Mouse (Mus musculus) Patski (cell line): ENCODE results near the gene Gpa33. TPM values are rescaled to one million over a fixed set of nuclear protein-coding genes. Genes with fewer than 3 reads are reported as not detected.

ENCODE experiments used
- ATAC-seq: fragments of 100-300 bp; one replicate; pipeline ENCODE4 v1.8.0; 2021
- CTCF ChIA-PET: fragments of 350-600 bp; sonication (Branson Sonifier 250); formaldehyde crosslinking; loops from one replicate; lab custom pipeline; 2022; ENCODE audit warnings: inconsistent platforms; lab: Charles Lee
- POLR2A ChIA-PET: fragments of 350-600 bp; sonication (Branson Sonifier 250); formaldehyde crosslinking; loops from one replicate; lab custom pipeline; 2022; ENCODE audit warnings: antibody characterized with exemption, inconsistent platforms; lab: Charles Lee
- DNase-seq: peaks from one replicate; pipeline ENCODE4 v3.0.0-alpha.2; 2011; ENCODE audit warnings: low read depth, low spot score
- H3K27me3 ChIP-seq: fragments of 371-371 bp; one replicate; pipeline ENCODE4 v1.5.1; 2021
- CTCF ChIP-seq: fragments of 100-300 bp; IDR thresholded peaks from one replicate; pipeline ENCODE4 v1.5.1; 2021
- in situ Hi-C: fragments of 300-500 bp; cut with MboI; formaldehyde crosslinking; loops from 3 replicates; pipeline ENCODE4 v1.11.1; 2018; ENCODE audit warnings: low pct_unique_long_range_greater_than_20kb, mixed read lengths
- polyA plus RNA-seq: library from polyadenylated mRNA; unstranded; gene quantifications from one replicate; pipeline ENCODE4 v1.2.3, GENCODE M21; 2021

Gpa33 gene
- not detected for polyA plus RNA-seq

GRCm38 (mm10) chr1:166130224-166130860, at the start of gene Gpa33:
Gene Gpa33, plus strand, starts transcription at chr1:166130238.
- ChIA-PET POLR2A (no interaction called here), CTCF (interaction anchor here (1.1 kb wide), 1 partner anchor 27 kb away, joined by 3 read pairs; no protein-coding TSS in a partner anchor)
- no peak for TF ChIP-seq CTCF
- in situ Hi-C loops = no loop called here
- ATAC-seq (no peak), DNase-seq (no peak)
- no peaks in the 10 kb centered on the region for H3K27me3 ChIP-seq

- TF ChIP-seq CTCF = no peak
- in situ Hi-C loops = no loop called here
- ATAC-seq (no peak), DNase-seq (no peak)
- CTCF ChIA-PET = no interaction called here
- H3K27me3 ChIP-seq = peaks cover 6% of the 10 kb centered on the region
- POLR2A ChIA-PET = no interaction called here
Observed at GRCm38 (mm10) chr1:166088446-166089170, 41.4 kb upstream of the Gpa33 start.

- in situ Hi-C loops = no loop called here
- no peak for TF ChIP-seq CTCF
- CTCF ChIA-PET = interaction anchor here (1.0 kb wide), 1 partner anchor 9 kb away, joined by 3 read pairs; no protein-coding TSS in a partner anchor
- DNase-seq (no peak), ATAC-seq (no peak)
- H3K27me3 ChIP-seq = peaks cover 6% of the 10 kb centered on the region
- POLR2A ChIA-PET = no interaction called here
Observed at GRCm38 (mm10) chr1:166089337-166089736, 40.7 kb upstream of the Gpa33 start.

- no peak for TF ChIP-seq CTCF
Observed at GRCm38 (mm10) chr1:166089739-166090138, 40.3 kb upstream of the Gpa33 start.

DNA sequence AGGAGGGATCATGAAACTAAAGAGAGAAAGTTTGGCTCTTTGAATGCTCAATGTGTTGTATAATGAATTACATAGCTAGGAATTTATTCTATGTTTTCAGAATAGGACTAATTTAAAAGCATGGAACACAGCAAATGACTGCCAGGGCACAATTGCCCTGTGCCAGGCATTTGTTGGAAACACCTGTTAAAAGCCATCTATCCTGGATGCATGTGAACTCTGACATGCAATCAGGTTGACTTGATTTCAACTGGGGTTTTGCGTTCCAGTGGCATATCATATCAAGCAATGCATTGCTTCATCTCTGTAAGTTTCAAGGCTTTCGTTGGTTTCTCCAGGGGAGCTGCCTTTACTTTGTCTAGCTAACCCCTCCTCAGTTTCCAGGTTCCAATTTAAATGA, 39.7 kb upstream of the Gpa33 start:
- no peak for ATAC-seq
- ChIA-PET CTCF (interaction anchor here (1.0 to 1.2 kb wide), 2 partner anchors 8 to 10 kb away, joined by 3 to 4 read pairs; no protein-coding TSS in a partner anchor), POLR2A (no interaction called here)
- no peak for TF ChIP-seq CTCF
- DNase-seq = no peak
- in situ Hi-C loops = no loop called here
- peaks cover 6% of the 10 kb centered on the region for H3K27me3 ChIP-seq

More at GRCm38 (mm10) chr1:166089739-166090138, 40.3 kb upstream of the Gpa33 start:
- in situ Hi-C loops = no loop called here
- ATAC-seq = no peak
- H3K27me3 ChIP-seq = peaks cover 6% of the 10 kb centered on the region
- ChIA-PET POLR2A (no interaction called here), CTCF (interaction anchor here (1.0 kb wide), 1 partner anchor 9 kb away, joined by 3 read pairs; no protein-coding TSS in a partner anchor)
- no peak for DNase-seq

GRCm38 (mm10) chr1:166094462-166094861, 35.6 kb upstream of the Gpa33 start:
- in situ Hi-C loops = no loop called here
- H3K27me3 ChIP-seq = peaks cover 6% of the 10 kb centered on the region
- ATAC-seq (no peak), DNase-seq (no peak)
- CTCF ChIA-PET = no interaction called here
- TF ChIP-seq CTCF = no peak
- POLR2A ChIA-PET = no interaction called here

DNA sequence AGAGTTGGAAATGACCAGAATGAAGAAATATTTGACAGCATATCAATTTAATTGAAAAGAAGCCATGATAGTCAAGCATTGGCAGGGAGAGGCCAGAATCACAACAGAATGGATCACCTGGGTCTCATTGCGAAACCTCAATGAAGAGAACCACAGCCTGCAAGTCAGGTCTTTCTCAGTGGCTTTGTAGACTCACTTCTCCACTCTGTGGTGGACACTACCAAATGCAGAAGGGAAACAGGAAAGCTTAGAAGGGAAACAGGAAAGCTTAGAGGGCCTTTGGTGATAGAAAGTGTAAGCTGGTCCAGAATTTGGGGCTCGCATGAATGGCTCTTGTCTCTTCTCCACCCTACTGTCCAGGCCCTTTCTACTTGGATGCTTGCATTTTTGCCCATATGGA, 31.9 kb upstream of the Gpa33 start:
- TF ChIP-seq CTCF = no peak
- in situ Hi-C loops = no loop called here
- POLR2A ChIA-PET = no interaction called here
- H3K27me3 ChIP-seq = peaks cover 6% of the 10 kb centered on the region
- CTCF ChIA-PET = interaction anchor here (1.1 kb wide), 1 partner anchor 8 kb away, joined by 3 read pairs; no protein-coding TSS in a partner anchor
- no peak for DNase-seq
- no peak for ATAC-seq

DNA sequence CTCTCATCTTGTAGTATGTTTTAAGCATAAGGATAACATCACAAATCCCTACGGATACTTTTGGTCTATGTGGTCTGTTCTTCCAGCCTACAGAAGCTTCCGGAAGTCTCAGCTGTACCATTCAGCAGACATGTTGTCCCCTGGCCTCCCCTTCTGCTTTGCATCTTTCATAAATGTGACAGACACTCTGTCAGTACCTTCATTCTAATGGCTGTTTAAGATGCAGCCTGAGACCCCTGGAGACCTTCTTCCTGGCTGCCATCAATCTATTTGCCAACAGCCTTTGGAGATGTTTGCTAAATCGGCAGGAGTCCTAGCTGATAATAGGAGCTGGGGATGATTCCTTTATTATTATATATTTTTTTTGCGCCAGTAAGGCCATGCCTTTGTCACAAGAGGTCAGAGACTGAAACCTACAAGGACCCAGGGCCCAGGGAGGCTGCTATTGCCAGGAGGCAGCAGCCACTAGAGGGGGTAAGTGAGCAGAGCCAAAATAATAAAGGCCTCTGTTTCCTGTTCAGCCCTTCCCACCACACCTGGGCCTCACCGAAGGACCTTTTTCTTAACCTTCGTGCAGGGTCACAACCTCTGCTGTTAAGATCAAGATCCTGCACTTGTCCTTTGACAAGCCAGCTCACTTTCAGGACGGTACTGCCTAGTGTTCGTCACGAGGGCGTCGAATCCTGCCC, 27.0 kb upstream of the Gpa33 start:
- in situ Hi-C loops = loop anchor here (5.0 kb wide), 2 partner anchors 49 to 96 kb away; no protein-coding TSS in a partner anchor
- ChIA-PET POLR2A (no interaction called here), CTCF (interaction anchor here (0.7 to 1.1 kb wide), 3 partner anchors 27 to 53 kb away, joined by 3 read pairs; partner anchors contain the start of gene Gpa33)
- H3K27me3 ChIP-seq = no peaks in the 10 kb centered on the region
- no peak for DNase-seq
- ATAC-seq = no peak
- TF ChIP-seq CTCF = peak; percentile 71

DNA sequence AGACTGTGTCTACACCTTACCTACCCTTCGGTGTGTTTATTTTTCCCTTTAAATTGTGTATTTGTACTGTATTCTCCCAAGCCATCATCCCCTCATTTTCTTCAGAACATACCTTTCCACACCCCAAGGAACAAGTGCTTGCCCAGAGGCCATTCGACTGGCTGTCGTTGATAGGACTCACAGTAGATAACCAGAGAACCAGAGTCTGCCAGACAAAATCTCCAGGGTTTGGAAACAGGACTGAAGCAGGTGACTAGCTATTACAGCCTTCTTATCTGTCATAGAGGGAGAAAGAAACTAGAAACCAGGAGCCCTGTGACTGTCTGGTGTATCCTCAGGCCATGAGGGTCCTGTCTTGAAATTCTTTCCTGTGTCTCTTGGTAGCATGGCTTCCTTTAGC, 25.2 kb upstream of the Gpa33 start:
- no peaks in the 10 kb centered on the region for H3K27me3 ChIP-seq
- ChIA-PET CTCF (no interaction called here), POLR2A (no interaction called here)
- in situ Hi-C loops = loop anchor here (5.0 kb wide), 2 partner anchors 47 to 98 kb away; no protein-coding TSS in a partner anchor
- no peak for ATAC-seq
- DNase-seq = no peak
- no peak for TF ChIP-seq CTCF

GRCm38 (mm10) chr1:166105464-166105863, 24.6 kb upstream of the Gpa33 start:
- TF ChIP-seq CTCF = no peak
- CTCF ChIA-PET = no interaction called here
- ATAC-seq (no peak), DNase-seq (no peak)
- in situ Hi-C loops = no loop called here
- H3K27me3 ChIP-seq = no peaks in the 10 kb centered on the region
- POLR2A ChIA-PET = no interaction called here

- ATAC-seq = no peak
- no peak for TF ChIP-seq CTCF
- CTCF ChIA-PET = no interaction called here
- POLR2A ChIA-PET = no interaction called here
- in situ Hi-C loops = no loop called here
- H3K27me3 ChIP-seq = no peaks in the 10 kb centered on the region
- DNase-seq = no peak
Observed at GRCm38 (mm10) chr1:166114986-166115385, 15.1 kb upstream of the Gpa33 start.
